Mouse (Mus musculus): Measurements from ENCODE around the gene Rnft2. TPM values are rescaled to one million over a fixed set of nuclear protein-coding genes. Genes with fewer than 3 reads are reported as not detected.

Rnft2 gene
- total RNA-seq, 4 experiments from 2014 or later = 63.3 to 67.8 (median 65.8) TPM

DNA sequence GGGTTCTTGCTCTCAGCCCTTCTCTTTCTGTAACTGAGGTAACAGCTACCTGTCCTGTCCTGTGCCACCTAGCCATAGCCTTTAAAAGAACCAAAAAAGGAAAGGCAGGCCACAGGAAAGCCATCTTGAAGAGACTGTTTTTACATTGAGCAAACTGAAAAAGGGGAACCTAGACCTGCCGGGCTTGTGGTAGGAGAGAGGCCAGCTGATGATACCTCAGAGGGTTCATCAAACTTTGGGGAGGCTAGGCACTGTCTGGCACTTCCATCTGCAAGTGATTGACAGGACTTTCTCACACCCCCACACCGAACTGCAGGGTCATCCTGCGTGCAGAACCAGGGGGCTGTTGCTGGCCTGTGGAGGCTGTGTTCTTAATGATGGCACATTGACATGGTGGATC is 8.6 kb upstream of the Rnft2 start:
- DNase-seq (ENCODE audit: low spot score in 2 of 2) = no peak

DNA sequence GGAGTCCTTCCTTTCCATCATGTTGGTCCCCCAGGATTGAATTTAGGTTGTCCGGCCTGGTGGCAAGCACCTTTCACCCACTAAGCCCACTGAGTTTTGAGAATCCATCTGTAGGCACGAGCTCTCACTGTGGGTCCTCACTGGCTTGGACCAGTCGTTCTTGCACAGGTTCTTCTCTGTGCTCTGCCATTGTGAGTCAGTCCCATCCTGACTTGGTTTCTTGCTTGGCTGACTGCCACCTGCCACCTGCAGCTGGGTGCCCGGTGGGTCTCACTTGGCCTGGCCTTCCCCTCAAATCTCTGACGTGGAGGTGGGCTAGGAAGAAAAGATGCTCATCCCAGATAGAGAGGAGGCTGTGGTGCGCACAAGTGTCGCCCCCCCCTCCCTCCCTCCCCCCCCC is 6.1 kb upstream of the Rnft2 start:
- no peak for DNase-seq (ENCODE audit: low spot score in 2 of 2)

DNA sequence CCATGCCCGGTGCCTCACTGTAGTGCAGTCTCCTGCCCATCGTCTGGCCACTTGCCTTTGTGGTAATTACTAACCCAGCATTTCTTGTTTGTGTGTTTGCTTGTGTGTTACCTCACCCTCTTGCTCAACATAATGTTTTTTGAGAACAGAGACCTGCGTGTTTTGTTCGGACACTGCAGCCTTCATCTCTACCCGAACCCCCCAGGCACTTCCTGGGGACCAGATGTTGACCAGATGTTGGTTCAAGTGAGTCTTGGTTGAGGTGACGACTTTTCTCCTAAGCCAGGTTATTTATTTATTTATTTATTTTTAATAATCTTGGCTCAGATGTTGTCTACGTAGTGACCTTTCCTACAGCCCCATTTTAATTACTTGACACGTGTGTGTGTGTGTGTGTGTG is 2.5 kb upstream of the Rnft2 start:
- DNase-seq (ENCODE audit: low spot score in 2 of 2) = no peak

DNA sequence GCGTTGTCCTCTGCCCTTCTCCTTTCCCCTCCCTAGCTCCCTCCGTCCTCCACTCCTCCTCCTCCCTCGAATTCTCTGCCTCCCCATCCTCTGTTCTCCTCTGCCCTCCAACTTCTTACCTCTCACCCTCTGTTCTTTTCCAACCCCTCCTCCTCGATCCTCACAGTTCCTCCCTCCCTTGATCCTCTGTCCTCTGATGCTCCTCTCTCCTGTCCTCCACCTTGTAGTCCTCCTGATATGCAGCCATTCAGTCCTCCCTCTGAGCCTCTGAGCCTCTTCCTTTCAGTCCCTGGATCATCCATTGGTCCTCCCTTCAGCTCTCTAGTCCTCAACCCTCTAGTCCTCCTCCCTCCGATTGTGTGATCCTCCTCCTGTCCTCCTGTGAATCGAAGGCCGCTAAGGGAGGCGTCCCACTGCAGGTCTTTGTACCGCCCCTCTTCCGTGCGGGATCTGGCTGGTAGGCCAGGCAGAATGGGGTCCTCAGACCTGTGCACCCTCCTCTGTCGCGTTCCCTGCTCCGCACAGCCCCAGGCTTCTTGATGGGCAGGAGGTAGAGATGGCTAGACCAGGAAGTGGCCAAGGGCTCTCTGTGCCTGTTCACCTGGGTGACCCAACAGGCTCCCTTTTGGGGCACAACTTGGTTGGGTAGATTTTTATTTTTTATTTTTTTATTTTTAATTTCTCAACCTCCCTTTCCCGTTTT is 841 bp upstream of the Rnft2 start:
- DNase-seq (ENCODE audit: low spot score in 2 of 2) = no peak

DNA sequence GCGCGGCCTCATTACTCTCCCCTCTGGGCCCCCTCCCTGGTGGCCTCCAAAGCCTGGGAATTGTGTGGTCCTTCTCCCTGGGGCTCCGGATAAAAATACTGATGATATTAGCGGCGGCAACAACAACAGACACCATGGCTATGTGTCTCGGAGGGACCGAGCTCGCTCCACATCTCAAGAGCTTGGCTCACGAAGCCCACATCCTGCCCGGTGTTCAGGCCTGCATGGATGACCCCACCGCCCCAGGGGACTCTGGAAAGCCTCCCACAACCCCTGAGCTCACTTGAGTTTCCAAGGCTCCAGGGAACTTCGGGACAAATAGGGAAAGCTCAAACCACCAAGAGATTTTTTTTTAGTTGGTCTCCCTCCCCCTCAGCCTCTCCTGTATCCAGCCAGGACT is 5.2 kb downstream of the Rnft2 start:
- DNase-seq (ENCODE audit: low spot score in 2 of 2) = no peak

DNA sequence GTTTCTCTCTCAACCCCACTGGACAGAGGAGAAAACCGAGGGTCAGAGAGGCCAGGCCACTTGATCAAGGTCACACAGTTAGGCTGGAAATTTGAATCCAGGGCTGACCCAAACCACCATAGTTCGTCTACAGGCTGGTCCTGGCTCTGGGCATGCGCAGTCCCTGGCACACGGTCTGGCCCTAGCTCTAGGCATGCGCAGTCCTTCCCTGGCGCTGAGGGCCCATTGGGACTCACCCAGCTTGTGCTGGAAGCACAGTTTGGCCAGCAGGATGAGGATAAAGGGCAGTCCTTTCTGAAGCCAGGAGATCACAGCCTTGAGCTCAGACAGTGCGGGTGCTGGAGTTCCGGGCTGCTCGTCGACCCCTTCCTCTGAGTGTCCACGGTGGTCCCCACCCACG is 8.0 kb downstream of the Rnft2 start:
- DNase-seq (ENCODE audit: low spot score in 2 of 2) = peak in 1 of 2 experiments; percentile 26

DNA sequence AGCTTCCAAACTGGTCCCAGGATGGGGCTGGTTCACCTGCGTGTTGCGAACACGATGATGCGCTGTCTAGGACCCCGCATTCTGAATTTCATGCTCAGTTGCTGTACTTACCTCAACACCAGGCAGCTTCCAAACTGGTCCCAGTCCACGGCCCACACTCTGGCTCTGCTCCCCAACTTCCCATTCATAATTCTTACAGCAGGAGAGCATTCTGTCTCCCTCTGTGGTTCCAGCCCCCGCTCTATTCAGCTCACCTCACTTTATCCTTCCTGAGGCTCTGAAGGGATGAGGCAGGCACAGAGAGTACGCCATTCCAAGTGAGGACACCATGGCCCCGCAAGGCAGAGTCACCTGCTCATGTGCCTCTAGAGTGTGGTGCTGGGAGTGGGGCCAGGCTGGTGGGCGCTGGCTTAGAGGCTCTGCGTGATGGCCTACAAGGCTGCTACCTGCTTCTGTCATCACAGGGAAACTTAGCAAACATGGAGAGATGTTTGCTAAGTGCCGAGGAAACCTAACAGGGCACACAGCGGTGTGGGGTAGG is 14.8 kb downstream of the Rnft2 start:
- peak in 1 of 2 experiments; percentile 66 for DNase-seq (ENCODE audit: low spot score in 2 of 2)

DNA sequence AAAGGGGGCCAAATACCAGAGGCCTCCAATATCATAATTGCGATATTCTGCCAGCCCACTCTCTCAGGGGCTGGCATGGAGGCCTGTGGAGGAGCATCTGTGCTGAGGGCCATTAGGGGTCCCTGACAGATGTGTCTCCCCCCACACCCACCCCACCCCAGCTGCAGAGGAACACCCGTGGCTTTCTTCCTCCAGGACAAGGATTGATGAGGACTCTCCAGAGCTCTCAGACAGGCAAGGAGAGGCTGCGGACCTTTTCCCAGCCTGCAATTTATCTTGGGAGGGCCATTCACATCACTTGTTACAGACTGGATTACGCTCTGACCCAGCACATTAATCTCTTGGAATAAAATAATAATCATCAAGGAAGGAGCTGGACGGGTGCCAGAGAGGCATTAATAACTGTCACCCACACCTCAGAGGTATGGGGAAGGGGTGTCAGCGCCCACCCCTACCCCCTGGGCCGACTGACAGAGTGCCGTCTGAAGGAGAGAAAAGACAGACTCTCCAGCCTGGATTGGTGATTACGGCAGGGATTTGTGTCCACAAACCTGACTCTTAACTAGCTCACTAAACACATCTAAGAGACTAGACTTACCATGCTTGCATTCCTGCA is 21.7 kb downstream of the Rnft2 start:
- no peak for DNase-seq (ENCODE audit: low spot score in 2 of 2)

DNA sequence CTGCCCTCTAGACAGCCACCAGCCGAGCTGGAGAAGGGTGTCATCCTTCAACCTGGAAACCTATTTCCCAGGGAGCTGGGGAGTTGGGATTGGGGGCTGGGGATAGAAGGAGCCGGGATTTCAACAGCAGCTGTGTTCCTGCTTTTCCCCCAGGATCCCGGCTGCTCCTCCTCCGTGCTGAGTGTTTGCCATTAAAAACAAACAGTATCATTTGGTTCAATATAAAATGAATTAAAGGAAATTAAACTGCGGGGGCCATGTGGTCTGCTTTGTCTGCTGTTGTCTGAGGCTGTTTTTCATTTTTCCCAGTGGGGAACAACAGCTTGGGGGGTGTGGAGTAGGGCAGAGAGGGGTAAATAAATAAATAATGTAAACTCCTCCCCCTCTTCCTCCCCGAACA is 27.5 kb downstream of the Rnft2 start:
- peak; percentile 59 to 68 for DNase-seq (ENCODE audit: low spot score in 2 of 2)

DNA sequence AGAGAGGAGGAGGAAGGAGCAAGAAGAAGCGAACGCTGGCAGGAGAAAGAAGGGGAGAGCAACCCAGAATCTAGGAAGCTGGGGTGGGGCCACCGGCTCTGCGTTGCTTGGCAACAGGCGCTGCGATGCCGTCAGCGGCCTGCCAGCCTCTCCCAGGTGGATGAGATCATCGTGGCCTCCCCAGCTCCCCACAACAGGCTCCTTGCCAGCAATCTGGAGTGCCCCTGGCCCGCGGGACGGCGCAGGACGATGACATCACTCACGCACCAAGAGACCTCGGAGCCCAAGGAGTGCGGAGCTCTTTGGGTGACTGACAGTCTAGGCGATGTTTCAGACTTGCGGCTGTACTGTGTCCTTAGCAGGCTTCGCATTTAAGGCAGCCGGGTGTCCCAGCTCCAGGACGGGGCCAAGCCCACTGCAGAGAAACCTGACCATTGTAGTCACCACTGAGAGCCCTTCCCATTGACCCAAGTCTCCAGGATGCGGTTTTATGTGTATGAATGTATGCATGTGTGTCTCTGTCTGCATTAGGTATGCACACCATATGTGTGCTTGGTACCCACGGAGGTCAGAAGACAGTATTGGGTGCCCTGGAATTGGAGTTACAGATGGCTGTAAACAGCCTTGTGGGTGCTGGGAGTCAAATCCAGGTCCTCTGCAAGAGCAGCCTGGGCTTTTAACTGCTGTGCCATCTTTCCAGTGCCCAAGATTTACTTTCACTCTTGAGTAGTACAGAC is 30.3 kb downstream of the Rnft2 start:
- peak; percentile 79 to 81 for DNase-seq (ENCODE audit: low spot score in 2 of 2)

DNA sequence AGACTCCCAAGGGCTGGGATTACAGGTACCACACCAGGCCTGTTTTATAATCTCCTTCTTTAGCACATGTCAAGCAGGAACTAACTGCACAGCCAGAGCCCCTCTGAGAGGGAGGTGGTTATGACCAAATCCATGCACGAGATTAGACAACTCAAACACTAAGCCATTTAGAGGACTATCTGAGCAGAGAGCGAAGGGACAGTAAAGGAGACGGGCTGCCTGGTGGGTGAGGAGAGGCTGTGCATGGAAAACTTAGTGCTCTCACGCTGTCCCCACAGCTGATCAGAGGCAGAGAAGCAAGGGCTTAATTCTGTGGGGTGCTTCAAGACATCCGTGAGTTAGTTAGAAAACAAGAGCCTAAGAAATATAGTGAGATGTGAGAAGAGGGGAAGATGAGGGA is 30.9 kb downstream of the Rnft2 start:
- no peak for DNase-seq (ENCODE audit: low spot score in 2 of 2)

DNA sequence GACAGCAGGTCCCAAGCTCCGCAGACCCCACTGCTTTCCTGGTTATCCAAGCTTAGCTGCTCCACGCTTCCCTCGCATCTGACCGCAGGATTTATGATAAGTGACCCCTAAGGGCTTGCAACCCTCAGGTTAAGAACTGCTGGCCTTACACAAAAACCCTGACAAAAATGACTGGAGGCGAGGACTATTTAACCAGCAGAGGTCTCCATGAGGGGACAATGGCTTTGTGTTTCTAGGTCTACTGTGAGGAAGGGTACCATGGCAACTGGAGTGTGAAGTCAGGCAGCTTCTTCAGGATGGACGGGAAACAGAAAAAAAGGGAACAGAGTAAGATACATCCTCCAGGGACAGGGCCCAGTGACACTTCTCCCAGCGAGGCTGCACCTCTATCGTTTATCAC is 39.1 kb downstream of the Rnft2 start:
- DNase-seq (ENCODE audit: low spot score in 2 of 2) = no peak

DNA sequence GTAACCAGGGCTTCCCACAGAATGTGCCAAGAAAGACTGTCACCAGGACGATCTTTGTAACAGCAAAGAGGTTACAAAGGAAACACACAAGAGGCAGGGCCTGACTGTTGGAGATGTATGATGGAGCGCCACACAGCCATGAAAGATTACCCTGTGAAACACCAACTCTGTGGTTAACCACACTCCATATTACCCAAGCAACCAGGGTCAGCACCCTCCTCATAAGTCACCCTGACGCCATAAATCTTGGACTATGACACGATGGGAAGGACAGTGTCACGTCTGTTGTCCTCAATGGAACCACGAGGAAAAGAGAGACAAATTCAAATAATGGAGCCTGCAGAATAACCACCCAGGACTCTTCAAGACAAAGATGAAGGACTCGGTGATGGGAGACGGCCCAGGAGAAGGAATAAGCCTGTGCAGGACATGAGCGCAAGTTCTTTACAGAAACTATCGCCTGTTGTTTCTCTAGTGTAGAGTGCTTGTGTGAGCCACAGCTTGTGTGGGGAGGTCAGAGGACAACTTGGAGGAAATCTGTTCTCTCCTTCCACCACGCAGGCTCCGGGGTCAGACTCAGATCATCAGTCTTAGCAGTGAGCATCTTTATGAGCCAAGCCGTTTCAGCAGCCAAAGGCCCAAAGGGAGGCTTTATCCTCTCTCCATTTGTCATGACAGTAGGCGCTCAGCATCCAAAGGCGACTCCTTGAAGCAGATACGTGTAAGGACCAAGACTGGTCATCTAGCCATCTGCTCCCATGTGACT is 40.1 kb downstream of the Rnft2 start:
- DNase-seq (ENCODE audit: low spot score in 2 of 2) = no peak

DNA sequence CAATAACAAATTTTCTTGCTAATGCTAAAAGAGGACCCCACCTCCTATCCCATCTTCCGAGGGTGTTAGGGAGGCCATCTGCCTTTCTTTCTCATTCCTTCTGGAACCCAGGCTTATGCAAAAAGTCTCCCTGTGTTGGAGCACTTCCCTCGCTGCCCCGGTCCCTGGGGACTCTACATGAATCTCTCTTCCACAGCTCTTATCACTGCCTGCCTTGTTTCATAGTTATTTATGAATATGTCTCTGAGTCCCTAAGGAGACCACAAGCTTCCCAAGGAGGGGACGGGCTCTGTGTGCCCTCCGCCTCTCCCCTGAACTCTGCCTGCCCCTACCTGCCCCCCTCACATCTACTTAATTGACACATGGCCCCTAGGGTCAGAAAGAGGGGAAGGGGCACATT is 45.2 kb downstream of the Rnft2 start:
- no peak for DNase-seq (ENCODE audit: low spot score in 2 of 2)

DNA sequence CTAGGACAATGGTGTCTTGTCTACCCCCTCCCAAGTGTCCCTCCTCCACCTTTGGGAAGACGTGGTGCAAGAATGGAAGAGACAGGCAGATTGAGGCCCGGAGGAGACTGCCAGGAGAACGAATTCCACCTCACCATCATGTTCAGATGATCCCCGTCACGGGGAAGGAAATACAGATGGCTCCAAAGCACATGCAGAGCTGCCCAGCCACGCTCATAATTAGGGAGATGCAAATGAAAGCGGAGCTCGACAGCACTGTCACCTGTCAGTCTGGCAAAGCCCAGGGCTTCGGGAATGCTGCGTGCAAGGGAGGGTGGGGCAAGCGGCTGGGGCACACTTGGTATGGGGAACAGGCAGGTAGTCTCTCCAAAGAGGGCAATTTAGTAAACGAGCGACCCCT is 47.5 kb downstream of the Rnft2 start:
- DNase-seq (ENCODE audit: low spot score in 2 of 2) = peak in 1 of 2 experiments; percentile 35

DNA sequence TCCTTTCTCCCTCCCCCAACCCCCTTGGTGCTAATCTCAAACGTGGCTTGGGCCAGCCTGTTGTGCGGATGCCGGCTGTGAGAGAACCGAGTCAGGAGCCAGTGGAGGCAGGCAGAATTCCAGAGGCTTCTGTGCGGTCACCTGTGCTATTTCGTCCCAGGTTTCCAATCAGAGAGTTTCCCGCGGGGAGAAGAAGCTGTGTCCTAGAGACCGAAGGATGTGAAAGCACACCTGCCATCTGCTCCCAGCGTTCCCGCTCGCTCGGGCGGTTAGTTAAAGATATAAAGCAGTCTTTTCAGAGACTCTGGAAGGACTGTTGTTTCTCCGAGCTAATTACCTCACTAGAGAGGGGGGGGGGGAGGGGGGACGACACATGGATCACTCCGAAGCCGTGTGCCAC is 52.7 kb downstream of the Rnft2 start:
- peak in 1 of 2 experiments; percentile 24 for DNase-seq (ENCODE audit: low spot score in 2 of 2)

DNA sequence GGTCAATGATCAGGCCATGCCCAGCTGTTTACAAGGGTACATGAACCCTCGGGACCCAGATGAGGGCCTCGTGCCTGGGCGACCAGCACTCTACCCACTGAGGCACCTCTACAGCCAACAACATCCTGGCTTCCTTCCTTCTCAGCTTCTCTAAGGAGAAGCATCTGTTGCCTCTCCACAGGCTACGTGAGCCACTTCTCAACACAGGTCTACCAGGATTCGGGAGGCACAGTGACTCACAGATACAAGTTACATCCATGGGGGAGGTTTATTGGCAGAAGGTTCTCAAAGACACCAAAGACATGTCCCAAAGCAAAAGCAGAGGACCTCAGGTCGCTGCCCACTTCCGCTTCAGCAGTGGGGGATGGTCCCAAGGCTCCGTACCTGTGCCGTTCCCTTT is 54.4 kb downstream of the Rnft2 start:
- no peak for DNase-seq (ENCODE audit: low spot score in 2 of 2)

DNA sequence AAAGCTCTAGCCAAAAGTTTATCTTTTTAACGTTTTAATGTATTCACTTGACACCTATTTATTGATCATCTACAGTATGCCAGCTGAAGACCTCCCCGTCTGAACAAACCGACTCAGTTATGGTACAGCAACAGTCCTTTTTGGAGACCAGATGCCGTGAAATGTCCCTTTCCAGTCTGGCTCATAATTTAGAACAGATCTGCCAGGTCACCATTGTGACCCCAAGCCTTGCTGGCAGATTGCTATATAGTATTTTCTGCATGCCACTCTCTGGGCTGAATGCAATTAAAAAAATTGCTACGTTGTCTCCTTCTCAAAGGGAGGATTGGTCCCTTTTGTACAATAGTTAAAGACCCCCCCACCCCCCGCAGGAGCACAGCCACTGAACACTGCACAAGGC is 56.6 kb downstream of the Rnft2 start:
- DNase-seq (ENCODE audit: low spot score in 2 of 2) = no peak

DNA sequence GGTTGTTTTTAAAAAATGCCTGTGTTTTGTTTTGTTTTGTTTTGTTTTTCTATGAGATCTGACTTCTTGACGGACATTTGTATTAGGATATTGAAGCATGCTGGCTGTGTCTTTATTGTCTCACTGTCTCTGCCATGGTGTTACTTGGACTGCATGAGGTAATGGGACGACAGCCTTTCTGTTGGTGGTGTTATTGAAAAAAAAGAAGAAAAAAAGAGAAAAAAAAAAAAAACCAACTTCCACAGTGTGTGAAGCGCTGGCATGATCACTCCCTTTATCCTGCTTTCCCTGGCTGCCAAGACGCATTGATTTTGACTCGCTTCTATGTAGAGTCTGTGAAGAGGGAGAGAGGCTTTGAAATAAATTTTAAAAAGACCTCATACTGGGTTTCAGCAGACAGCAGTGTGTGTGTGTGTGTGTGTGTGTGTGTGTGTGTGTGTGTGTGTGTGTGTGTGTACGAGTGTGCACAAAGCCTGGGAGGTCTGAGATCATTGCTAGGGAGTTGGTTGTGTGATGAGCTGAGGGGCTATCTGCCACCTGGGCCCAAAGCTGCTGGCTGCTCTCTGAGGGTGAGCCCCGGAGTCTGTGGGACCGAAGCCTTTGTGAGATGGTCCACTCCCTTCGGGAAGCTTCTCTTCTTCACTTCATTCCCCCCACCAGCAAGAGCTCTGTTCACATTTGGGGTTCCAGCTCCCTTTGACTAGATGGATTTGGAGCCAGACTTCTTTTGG is 57.8 kb downstream of the Rnft2 start:
- no peak for DNase-seq (ENCODE audit: low spot score in 2 of 2)

DNA sequence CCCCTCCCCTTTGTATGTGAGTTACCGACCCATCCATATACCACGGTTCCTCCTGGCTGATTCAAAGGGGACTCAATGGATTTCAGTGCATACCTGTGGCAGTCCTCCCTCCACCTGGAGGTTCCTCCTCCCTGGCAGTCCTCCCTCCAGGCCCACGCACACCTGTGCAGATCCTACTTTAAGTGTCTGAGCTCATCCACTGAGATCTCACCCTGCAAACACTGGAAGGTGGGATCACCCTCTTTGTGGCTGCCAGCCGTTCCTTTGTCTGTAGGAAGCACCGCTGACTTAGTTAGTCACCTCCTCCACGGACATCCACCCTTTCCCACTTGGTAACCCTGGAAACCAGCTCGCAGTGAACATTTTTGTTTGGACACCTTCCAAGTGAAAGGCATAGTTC is 67.3 kb downstream of the Rnft2 start:
- DNase-seq (ENCODE audit: low spot score in 2 of 2) = no peak

DNA sequence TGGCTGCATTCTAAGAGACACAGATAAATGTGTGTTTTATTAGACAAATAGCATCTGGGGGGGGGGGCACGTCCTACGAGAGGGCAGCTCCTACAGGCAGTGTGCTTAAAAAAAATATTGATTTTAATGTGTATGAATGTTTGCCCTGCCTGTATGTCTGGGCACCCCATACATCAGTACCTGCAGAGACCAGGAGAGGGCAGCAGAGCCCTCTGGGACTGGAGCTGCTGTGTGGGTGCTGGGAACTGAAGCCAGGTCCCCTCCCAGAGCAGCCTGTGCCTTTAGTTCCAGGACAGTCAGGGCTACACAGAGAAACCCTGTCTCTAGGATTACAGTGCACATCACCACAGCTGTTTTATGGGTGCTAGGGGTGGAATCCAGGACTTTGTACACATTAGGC is 69.8 kb downstream of the Rnft2 start:
- no peak for DNase-seq (ENCODE audit: low spot score in 2 of 2)
